Mouse (Mus musculus) cerebellum, adult 8-10 months (tissue): ENCODE measurements around the gene Atf6.

Experiments used
- DNase-seq: peaks from one replicate; pipeline ENCODE4 v3.0.0; 2022

The Atf6 gene

DNA sequence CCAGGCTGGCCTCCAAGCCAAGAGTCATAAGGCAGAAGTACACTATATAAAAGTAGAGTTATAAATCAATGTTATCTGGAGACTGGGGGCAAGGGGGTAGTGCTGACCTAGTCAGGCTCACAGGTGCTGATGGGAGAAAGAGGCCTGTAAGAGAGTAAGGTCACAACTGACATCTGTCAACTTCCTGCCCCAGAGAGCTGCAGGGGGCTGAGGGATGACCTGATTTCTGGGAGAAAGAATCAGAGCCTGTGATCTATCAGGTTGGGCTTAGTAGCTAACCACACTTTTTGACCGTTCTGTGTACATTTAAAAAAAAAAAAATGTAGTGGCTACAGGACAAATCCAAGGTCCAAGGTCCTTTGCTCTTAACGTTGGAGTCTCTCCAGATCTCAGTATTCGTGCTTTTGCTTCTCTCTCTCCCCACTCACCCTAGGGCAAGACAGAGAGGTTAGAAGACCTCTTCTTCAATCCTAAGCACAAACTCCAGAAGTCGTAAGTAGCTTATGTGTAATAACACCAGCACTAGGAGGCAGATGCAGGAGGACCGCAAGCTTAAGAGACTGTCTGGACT, 15.4 kb upstream of the Atf6 start:
- no peak for DNase-seq

DNA sequence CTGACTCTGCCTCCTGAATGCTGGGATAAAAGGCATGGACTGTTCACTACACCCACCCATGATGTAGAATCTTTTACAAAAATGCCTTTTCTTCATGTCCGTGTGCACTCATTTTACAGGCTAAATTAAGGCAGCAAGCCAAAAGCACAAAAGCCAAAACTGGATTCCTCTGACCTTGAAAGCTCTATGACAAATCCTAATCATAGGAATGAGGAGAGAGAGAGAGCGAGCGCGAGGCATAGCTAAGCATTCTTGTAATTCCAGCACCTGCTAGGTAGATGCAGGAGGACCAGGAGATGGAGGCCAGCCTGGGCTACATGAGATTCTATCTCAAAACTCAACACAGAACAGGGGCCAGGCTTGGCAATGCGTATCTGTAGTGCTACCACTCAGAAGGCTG, 9.3 kb upstream of the Atf6 start:
- no peak for DNase-seq

DNA sequence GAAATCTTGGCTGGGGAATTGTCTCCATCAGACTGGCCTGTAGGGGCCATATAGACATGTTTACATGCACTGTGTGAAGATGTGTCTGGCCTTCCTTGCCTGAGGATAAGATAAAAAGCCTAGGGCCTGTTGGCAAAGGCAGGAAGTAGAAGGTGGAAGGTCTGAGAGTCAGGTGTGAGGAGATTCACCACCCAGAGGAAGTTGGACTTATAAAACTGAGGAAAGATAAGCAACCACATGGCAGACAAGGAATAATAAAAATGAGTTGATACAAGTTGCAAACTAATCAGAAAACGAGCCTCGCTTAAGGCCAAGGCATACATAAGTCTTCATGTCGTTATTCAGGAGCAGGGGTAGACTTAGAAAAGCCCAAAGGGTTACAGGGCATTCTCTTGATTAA, 8.1 kb upstream of the Atf6 start:
- DNase-seq: no peak

DNA sequence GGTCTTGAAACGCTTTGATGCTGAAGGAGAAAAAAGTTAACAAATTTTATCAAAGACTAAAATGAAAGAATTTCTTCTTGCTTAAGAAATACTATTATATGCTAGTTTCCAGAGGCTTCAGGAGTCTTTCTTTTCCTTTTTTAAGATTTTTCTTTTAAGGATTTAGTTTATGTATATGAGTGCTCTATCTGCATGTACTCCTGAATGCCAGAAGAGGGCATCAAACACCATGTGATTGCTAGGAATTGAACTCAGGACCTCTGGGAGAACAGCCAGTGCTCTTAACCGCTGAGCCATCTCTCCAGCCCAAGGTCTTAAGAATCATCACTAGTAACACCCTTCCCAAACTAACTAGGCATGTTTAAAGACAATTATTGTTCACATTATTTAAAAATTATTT, 4.4 kb upstream of the Atf6 start:
- DNase-seq: no peak

DNA sequence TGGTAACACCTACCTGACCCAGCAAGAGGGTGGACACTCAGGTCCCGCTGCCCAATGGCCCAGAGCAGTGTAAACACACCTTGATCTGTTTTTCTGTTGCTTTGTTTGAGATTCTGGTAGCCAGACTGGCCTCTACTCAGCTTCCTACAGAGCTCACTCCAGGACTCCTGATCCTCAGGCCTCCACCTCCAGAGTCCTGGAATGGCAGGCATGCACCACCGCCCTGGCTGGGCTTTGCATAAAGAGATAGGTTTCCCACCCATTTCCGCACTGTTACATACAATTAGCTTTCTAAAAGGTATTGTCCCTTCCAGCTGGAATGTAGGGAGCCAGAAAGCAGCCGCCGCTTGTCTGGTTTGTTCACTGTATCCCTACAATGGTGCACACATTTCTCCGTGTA, 3.8 kb upstream of the Atf6 start:
- DNase-seq: no peak

DNA sequence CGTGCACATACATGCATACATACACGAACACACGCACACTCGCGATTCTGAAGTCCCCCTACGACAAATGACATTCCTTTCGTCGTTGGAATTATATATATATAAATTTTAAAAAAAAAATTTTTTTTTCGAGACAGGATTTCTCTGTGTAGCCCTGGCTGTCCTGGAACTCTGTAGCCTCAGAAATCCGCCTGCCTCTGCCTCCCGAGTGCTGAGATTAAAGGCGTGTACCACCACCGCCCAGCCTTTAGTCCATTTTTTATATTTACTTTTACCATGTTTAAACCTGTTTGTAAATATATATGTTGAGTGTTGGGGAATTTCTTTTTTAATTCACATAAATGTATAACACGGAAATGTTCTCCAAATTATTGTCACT, 1.3 kb upstream of the Atf6 start:
- DNase-seq: no peak

DNA sequence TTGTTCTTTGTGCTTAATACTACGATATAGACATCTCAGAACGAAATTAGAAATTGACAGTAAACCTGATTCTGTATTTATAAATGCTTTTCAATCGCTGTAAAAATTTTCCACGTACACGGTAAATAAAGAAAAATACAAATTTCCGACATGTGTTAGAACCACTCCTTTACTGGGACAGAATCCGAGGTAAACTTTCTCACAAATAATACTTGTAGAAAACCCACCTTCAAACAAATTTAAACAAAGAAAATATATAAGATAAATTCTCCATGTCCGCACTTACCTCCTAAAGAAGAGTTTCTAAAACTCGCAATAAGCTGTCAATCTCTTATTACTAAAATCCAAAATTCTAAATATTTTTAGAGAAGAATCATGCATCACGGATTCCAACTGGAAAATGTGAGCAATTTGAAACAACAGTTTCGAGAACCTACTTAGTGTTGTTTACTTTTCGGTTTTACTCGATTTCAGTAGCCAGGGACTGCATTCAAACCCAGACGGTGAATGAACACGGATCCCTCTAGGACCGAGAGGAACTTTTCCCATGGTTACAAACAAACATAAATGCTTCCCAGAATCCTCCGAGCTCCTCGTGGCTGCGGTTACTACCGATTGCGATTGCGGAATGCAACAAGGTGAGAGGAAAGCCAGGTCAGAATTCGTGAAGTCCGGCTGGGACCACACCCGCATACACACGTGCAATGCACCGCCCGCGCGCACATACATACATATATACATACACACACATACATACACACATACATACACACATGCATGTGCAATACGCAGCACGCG, 735 bp upstream of the Atf6 start:
- DNase-seq: peak; percentile 76

DNA sequence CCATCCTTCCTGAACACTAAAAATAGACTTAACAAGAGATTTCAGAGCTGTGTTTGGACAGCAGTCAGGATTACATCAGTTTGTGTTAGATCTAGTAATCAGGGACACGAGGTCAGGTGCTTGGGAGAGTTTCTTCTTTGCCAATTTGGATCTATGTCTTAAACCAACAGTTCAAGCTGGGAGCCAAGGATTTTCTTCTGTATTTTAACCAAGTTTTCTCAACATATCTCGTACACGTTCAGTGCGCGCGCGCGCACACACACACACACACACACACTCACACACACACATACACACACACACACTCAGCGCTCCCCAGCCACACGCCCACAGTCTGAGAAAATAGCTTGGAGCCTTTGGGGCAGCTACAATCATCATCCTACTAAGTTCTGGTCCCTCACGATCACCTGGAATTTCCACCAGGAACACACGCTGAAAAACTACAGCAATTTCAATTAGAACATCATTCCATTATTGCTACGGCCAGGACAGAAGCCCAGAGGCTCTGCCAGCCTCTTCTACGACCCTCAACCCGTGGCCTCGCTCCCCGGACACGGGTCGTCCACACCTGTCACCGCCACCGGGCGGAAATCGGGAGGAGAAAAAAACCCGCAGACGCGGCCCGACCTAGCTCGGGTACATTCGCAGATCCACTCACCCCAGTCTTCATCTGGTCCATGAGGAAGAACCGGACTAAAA, 430 bp downstream of the Atf6 start:
- no peak for DNase-seq

DNA sequence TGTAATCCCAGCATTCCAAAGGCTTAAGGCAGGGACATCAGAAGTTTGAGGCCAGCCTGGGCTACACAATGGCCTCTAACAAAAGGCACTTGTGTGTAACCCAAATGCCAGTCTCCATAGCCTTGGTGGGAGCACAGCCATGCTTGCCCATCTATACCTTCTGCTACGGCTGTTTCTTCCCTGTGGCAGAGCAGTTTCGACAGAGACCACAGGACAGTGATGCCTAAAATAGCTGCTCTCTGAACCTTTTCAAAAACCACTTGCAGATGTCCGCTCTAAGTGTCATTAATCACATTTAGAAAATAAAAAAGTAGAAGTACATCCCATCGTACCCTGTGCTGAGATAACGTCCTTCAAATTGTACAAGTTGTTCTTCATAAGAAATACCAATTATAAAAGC, 2.2 kb downstream of the Atf6 start:
- no peak for DNase-seq

DNA sequence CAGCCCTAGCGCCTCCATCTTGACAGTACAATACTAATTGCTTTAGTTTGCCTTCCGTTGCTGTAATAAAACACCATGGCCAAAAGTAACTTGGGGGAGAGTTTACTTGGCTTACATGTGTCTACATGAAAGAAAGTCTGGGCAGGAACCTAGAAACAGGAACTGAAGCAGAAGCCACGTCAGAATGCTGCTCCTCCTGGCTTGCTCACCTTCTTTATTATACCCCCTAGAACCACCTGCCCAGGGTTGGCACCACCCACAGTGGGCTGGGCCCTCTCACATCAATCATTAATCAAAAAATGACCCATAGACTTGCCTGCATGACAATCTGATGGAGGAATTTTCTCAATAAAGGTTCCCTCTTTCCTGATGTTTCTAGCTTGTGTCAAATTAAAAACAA, 2.8 kb downstream of the Atf6 start:
- no peak for DNase-seq

DNA sequence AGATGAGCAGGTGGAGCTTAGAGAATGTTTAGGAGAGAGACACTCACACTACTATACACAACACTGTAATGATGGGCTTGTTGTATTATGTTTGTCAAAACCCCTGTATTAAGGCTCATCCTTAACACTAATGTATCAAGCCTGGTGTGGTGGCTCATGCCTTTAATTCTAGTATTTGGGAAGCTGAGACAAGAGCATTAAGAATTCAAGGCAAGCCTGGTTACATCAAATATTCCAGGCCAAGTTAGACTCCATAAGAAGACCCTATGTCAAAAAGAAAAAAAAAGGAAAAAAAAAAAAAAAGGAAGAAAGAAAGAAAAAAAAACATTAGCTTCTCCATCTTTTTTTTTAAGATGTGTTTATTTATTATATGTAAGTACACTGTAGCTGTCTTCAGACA, 3.3 kb downstream of the Atf6 start:
- DNase-seq: no peak

DNA sequence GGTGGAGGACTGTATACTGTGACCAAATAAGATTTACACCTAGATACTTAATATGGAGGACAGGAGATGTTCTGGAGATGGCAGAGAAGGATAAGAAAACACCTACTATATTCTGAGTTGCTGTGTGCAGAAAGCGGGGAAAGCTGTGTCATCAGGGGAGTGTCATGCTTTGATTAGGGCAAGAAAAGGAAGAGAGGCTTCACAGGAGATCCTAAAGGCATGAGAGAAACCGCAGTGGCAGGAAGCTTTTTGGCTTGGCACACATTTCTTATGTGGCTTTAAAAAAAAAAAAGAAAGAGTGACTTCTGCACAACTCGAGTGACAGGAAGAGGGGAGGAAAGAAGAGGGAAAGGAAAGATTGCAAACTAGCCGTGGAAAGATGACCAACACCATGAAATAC, 4.5 kb downstream of the Atf6 start:
- no peak for DNase-seq

DNA sequence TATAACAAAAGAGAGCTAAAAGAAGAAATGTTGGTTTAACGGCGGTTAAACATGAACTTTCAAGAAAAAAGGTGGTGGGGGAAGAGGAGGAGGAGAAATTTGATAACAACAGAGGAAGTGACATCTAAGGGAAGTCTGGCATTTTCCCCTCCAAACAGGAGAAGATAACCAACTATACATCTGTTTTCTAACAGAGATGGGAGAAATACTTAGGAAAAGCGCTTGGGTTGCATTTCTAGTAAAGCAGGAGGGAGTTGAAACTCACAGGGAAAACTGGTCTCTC, 5.2 kb downstream of the Atf6 start:
- DNase-seq: no peak

DNA sequence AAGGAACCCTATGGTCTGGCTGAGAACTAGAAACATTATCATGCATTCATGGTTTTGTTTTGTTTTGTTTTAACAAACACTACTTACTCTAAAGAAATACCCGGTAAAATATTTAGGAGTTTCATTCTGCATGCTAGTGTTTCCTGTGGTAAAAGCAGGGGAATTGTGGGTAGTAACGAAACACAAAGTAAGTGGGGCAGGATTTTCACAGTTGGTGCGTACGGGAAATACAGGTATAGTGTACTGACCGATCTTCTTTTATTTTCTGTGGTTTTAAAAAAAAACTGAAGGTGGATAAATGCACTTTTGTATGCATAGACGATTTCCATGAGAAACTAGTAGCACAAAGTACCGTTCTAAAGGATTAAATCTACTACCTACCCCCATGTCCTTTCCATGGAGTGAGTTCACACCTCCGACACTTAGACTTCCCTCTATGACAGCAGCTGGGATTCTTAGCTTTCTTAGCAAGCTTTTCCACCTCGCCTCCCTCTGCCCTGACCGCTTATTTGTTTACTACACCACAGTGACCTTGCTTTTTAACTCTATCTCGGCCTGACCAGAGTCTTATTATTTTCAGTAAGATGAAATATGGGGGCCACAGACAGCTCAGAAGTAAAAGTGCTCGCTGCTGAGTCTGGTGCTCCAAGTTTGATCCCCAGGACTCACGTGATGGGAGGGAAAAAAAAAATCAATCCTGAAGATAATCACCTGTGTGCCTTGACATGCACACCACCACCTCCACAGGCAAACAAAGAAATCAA, 5.7 kb downstream of the Atf6 start:
- no peak for DNase-seq

DNA sequence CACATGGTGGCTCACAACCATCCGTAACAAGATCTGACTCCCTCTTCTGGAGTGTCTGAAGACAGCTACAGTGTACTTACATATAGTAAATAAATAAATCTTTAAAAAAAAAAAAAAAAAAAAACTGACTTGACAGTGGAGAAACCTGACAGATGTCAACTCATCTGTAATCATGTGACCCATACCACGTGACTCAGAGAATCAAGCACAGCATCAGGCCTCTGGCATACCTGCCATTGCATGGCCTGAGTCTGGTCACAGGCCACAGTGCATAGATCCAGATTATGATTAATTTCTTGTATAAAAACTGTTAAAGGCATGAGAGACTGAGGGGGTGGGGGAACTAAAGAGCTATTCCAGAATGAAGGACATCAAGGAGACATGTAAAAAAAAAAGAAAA, 8.7 kb downstream of the Atf6 start:
- DNase-seq: no peak

DNA sequence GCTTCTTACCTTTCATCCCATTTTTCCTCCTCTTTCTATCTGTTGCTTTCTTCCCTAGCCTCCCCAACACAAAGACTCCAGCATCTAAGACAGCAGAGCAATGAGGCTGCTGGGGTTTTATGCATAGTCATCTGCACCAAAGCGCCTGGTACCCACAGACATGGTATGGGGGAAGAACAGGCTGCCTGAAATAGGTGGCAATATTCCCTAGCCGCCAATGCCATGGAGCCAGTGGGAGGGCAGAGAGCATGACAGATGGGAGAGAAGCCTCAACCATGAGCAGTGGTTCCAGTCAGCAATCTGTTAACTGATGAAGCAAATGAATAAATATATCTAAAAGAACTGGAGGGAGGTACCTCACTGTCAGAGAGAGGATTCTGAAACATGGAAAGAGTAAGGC, 10.2 kb downstream of the Atf6 start:
- no peak for DNase-seq

DNA sequence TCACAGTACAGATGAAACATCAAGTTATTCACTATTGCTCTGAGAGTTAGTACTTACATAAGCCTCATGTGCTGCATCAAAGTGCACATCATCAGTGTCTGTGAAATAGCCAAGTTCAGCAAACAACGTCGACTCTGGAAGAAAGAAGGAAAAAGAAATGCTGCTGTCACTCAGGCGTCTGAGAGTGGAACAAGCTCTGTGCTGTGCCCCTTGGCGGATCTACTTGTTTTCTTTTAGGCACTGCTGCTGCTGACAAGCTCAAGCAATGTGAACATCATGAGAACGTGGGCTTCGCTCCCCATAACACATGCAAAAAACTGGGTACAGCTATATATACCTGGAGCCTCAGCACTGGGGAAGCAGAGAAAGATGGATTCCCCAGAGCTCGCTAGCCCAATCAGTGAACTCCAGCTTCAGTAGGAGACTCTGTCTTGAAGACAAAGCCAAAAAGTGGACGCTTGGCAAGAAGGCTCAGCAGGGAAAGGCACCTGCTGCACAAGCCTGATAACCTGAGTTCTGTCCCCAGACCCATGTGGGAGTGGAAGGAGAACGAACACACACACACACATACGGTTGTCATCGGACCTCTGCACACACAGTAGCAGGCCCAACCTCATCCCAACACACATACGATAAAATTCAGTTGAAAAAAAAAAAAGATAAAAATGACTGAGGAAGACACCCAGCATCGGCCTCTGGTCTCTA, 12.4 kb downstream of the Atf6 start:
- no peak for DNase-seq

DNA sequence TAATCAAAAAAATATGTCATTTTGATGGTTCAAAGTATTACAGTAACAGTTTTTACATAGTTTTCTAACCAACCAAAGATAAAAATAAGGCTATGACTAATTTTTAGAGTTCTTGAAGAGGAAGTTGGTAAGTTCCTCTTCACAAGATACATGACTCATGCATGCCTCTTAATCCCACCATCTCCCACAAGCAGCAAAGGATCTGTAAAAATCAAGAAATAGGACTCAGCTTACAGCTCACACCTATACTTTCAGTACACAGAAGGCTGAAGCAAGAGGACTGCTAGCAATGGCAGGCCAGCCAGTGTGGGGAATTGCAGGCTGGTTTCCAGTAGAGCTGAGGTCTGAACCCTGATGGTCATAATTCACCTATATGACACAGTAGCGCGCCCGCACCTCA, 14.0 kb downstream of the Atf6 start:
- no peak for DNase-seq

DNA sequence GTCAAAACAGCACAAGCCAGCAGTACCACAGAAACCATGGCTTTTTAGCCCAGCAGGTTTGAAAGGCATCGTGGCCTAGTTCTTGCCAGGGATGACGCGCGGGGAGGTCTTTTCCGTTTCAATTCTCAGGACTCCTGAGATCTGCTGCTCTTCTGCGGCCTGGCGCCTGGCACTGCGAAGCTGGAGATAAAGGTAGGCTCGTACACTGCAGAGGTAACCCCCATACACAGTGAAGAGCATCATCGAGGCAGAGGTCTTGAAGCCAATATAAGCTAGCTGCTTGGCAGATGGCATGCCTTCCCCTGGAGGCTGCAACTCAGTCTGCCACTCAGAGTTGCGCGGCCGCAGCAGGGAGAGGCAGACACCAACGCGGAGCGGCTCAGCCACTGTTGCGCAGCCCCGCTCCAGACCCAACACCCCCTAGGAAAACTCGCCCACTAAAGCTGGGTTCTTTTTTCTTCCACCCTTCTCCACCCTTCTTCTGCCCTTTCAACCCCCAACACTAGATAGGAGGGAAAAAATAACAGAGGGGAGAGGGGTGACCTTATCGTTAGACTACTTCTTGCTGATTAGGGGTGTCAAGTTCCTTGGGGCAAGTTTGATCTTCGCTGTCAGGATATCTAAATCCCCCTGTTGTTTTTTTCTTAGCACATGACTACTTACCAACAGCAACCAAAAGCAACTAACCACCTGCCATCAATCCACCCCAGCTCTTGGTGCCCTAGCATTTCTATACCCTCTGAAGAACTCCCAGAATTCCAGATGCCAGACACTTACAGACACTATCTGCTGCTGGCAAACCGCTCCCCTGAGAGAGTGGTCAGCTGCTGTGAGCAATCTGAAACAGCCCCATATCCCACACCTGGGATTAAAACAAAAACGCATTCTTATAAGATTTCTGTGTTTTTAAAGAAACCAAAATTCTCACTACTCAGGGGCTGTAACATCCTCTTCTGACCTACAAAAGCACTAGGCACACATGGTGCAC, 16.6 kb downstream of the Atf6 start:
- no peak for DNase-seq

DNA sequence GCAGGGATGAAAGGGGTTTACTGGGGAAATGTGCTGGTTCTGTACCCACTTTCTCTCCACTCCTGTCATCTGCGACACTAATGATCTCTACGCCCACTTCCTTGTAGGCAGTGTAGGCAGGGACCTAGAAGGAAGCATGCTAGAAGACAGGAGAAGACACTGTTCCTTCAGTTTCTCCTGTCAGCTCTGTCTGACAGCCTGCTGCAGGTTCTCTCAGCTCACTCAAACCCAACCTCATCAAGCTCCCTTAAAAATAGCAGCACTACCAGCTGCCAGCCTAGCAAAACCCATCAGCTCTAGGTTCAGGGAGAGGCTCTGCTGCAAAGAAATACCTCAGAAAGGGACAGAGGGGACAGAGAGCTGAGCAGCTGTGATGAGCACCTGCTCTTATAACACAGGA, 17.6 kb downstream of the Atf6 start:
- DNase-seq: no peak

DNA sequence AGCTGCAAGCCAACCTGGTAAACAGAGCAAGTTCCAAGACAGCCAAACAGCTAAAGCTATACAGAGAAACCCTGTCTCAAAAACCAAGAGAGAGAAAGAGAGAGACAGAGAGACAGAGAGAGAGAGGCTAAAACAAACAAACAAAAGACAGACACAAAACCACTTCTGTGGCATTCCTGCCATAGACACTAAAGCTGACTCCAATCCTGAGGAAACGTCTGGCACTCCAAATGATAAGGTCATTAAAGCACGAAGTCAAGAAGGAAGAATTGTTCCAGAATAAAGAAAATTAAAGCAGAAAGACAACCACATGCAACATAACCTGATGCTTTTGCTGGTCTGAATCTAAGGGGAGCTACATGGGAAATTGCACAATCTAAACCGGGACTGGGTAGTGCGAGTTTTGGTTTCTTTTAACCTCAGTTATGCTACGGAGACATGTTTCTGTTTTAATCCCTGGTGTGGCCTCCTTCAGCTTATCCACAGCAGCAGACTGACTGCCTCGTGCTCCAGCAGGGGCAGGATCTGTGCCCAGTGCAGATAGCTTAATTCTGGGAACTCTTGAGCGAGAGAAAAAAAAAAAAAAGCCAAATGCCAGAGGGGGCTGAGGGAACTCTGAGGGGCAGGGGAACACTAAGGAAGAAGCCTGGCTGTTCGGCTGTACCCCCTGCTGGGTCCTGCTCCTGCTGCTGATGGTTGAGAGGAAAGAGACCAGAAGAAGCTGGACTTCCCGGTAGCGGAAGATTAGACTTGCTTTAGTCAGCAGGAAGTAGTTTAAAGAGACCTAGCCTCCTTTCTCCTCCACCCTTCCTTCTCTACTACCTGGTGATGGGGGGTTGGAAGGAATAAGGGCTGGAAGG, 21.9 kb downstream of the Atf6 start:
- DNase-seq: no peak
